Mouse (Mus musculus) spleen, adult 10 weeks (tissue): ENCODE results near the gene Gm21830. TPM values are rescaled to one million over a fixed set of nuclear protein-coding genes. Genes with fewer than 3 reads are reported as not detected.

Experiments used
- polyA plus RNA-seq: library from polyadenylated mRNA; stranded (reverse); fragments of 350-450 nt; fragmentation: Illumina TruSeq; extraction: RNeasy Lipid Tissue Mini Kit (QIAGEN cat#74804); gene quantifications from one replicate; pipeline ENCODE4 v1.2.3, GENCODE M21; 2015; ENCODE audit warnings: low replicate concordance; ENCODE audit not compliant: insufficient read depth

Gm21830 gene
- not detected for polyA plus RNA-seq

GRCm38 (mm10) chr2:67413425-67413824 is at the start of gene Gm21830:
Gm21830 (plus strand) TSS chr2:67413725.

GRCm38 (mm10) chr2:67433081-67433480 is 19.6 kb downstream of the Gm21830 start, which contains the start of gene Gm26727:
Gm26727 (minus strand) TSS chr2:67433181.

GRCm38 (mm10) chr2:67445780-67446179 is 32.3 kb downstream of the Gm21830 start, which contains the start of gene Xirp2:
Xirp2 (plus strand) TSS chr2:67446002.

Other genes starting within 250 kb of the Gm21830 start
- not detected for gene Gm26727, start 19.5 kb downstream of the Gm21830 start, polyA plus RNA-seq
- not detected for gene Xirp2, start 32.3 kb downstream of the Gm21830 start, polyA plus RNA-seq
- 3.2 TPM for gene B3galt1, start 152.1 kb downstream of the Gm21830 start, polyA plus RNA-seq